Mouse (Mus musculus) intestine, postnatal 0 days (tissue): ENCODE data around the gene Pcolce2. TPM values are rescaled to one million over a fixed set of nuclear protein-coding genes. Genes with fewer than 3 reads are reported as not detected.
A peak's percentile ranks its signal among the peaks of the same experiment; 100 is the strongest.

ENCODE experiments used
- ATAC-seq: fragments of 200-750 bp; cut with Nextera tagmentation; 2 replicates; pipeline ENCODE4 v1.8.0; 2017; ENCODE audit warnings: mild to moderate bottlenecking, moderate TSS enrichment, moderate library complexity
- H3K27ac ChIP-seq: fragments of 300-500 bp; sonication (generic); 2 replicates; pipeline ENCODE4 v1.5.1; 2014; ENCODE audit warnings: mild to moderate bottlenecking, low read depth, low read length, moderate library complexity
- H3K27me3 ChIP-seq: fragments of 300-500 bp; sonication (generic); replicated peaks from 2 replicates; pipeline ENCODE4 v1.6.1; 2014; ENCODE audit warnings: low read length, mixed read lengths; ENCODE audit not compliant: control insufficient read depth, insufficient read depth
- H3K36me3 ChIP-seq: fragments of 300-500 bp; sonication (generic); 2 replicates; pipeline ENCODE4 v1.6.1; 2014; ENCODE audit warnings: mild to moderate bottlenecking, moderate library complexity; ENCODE audit not compliant: control insufficient read depth, insufficient read depth
- H3K4me1 ChIP-seq: fragments of 300-500 bp; sonication (generic); replicated peaks from 2 replicates; pipeline ENCODE4 v1.6.1; 2014; ENCODE audit warnings: antibody characterized with exemption, low read length, mixed read lengths; ENCODE audit not compliant: control insufficient read depth, insufficient read depth
- H3K4me2 ChIP-seq: fragments of 300-500 bp; sonication (generic); replicated peaks from 2 replicates; pipeline ENCODE4 v1.6.1; 2014; ENCODE audit warnings: low read depth, mild to moderate bottlenecking, moderate library complexity
- H3K4me3 ChIP-seq: fragments of 300-500 bp; sonication (generic); 2 replicates; pipeline ENCODE4 v1.5.1; 2014; ENCODE audit warnings: low read depth, low read length
- H3K9ac ChIP-seq: fragments of 300-500 bp; sonication (generic); 2 replicates; pipeline ENCODE4 v1.6.1; 2014; ENCODE audit warnings: mild to moderate bottlenecking, low read depth, low read length
- H3K9me3 ChIP-seq: fragments of 300-500 bp; sonication (generic); 2 replicates; pipeline ENCODE4 v1.6.1; 2016; ENCODE audit warnings: mixed run types; ENCODE audit not compliant: control insufficient read depth
- CTCF ChIP-seq: sonication (generic); IDR thresholded peaks from 2 replicates; pipeline ENCODE4 v1.5.1; 2016; ENCODE audit warnings: low read depth, mild to moderate bottlenecking, control low read depth, antibody characterized with exemption, moderate library complexity
- WGBS: fragments of 180-500 bp; shearing (Covaris S2); extraction: QIAGEN DNeasy Blood & Tissue Kit; methylation state at CpG from one replicate; pipeline ENCODE4 v1.1.7; 2014; 5-methylcytosine and 5-hydroxymethylcytosine counted together
- polyA plus RNA-seq: library from polyadenylated mRNA; unstranded; fragments of >200 nt; fragmentation: Nextera tagmentation; extraction: Ambion mirVana; gene quantifications from 2 replicates; pipeline ENCODE4 v1.2.1, GENCODE M21; 2015

Pcolce2 gene
- polyA plus RNA-seq, 1 experiment from 2014 or later = 0.16 TPM

- Histone ChIP-seq H3K27ac (no peak overlapping the region), H3K9ac (no peak overlapping the region), H3K27me3 (no peaks in the 10 kb centered on the region), H3K4me3 (no peak overlapping the region), H3K4me2 (no peak overlapping the region), H3K9me3 (no peaks in the 10 kb centered on the region), H3K4me1 (no peaks in the 10 kb centered on the region), H3K36me3 (no peaks in the 10 kb centered on the region)
- ATAC-seq = no peak
- no peak for TF ChIP-seq CTCF
- WGBS = 75% methylated on average over 11 of the region's 11 CpGs
Measured at GRCm38 (mm10) chr9:95685660-95686440, 48.4 kb downstream of the Pcolce2 start.

- ATAC-seq = no peak
- H3K27me3 ChIP-seq = no peaks in the 10 kb centered on the region
- TF ChIP-seq CTCF = peak; percentile 78
- H3K9me3 ChIP-seq = no peaks in the 10 kb centered on the region
- no peaks in the 10 kb centered on the region for H3K36me3 ChIP-seq
- no peak overlapping the region for H3K4me2 ChIP-seq
- H3K27ac ChIP-seq = no peak overlapping the region
- H3K4me3 ChIP-seq = no peak overlapping the region
- 50% methylated on average over 3 of the region's 3 CpGs for WGBS
- no peak overlapping the region for H3K9ac ChIP-seq
- no peaks in the 10 kb centered on the region for H3K4me1 ChIP-seq
Measured at GRCm38 (mm10) chr9:95688064-95688463, 50.7 kb downstream of the Pcolce2 start.

- Histone ChIP-seq H3K9ac (no peak overlapping the region), H3K36me3 (no peaks in the 10 kb centered on the region), H3K27me3 (no peaks in the 10 kb centered on the region), H3K4me2 (no peak overlapping the region), H3K4me3 (no peak overlapping the region), H3K9me3 (no peaks in the 10 kb centered on the region), H3K27ac (no peak overlapping the region), H3K4me1 (no peaks in the 10 kb centered on the region)
- no peak for TF ChIP-seq CTCF
- 70% methylated on average over 8 of the region's 8 CpGs for WGBS
- no peak for ATAC-seq
Measured at GRCm38 (mm10) chr9:95692823-95693222, 55.4 kb downstream of the Pcolce2 start.

GRCm38 (mm10) chr9:95693528-95694100, 56.2 kb downstream of the Pcolce2 start:
- ATAC-seq = no peak
- no peak overlapping the region for H3K4me2 ChIP-seq
- H3K27me3 ChIP-seq = no peaks in the 10 kb centered on the region
- no peak for TF ChIP-seq CTCF
- H3K4me1 ChIP-seq = no peaks in the 10 kb centered on the region
- no peak overlapping the region for H3K27ac ChIP-seq
- H3K9me3 ChIP-seq = no peaks in the 10 kb centered on the region
- WGBS = 70% methylated on average over 11 of the region's 11 CpGs
- H3K9ac ChIP-seq = no peak overlapping the region
- H3K36me3 ChIP-seq = no peaks in the 10 kb centered on the region
- no peak overlapping the region for H3K4me3 ChIP-seq

- Histone ChIP-seq H3K4me3 (no peak overlapping the region), H3K27me3 (no peaks in the 10 kb centered on the region), H3K9me3 (no peaks in the 10 kb centered on the region), H3K4me1 (no peaks in the 10 kb centered on the region), H3K9ac (no peak overlapping the region), H3K36me3 (no peaks in the 10 kb centered on the region), H3K4me2 (no peak overlapping the region), H3K27ac (no peak overlapping the region)
- ATAC-seq = no peak
- WGBS = 72% methylated on average over 12 of the region's 12 CpGs
- no peak for TF ChIP-seq CTCF
Measured at GRCm38 (mm10) chr9:95694526-95694925, 57.1 kb downstream of the Pcolce2 start.

GRCm38 (mm10) chr9:95695023-95695422, 57.6 kb downstream of the Pcolce2 start:
- Histone ChIP-seq H3K36me3 (no peaks in the 10 kb centered on the region), H3K27me3 (no peaks in the 10 kb centered on the region), H3K4me2 (no peak overlapping the region), H3K4me1 (no peaks in the 10 kb centered on the region), H3K9me3 (no peaks in the 10 kb centered on the region), H3K4me3 (no peak overlapping the region), H3K9ac (no peak overlapping the region), H3K27ac (no peak overlapping the region)
- ATAC-seq = no peak
- WGBS = 79% methylated on average over 15 of the region's 15 CpGs
- TF ChIP-seq CTCF = no peak
